Mouse (Mus musculus) hindbrain, embryonic 15.5 days (tissue): ENCODE data around the gene Ptgs1. TPM values are rescaled to one million over a fixed set of nuclear protein-coding genes. Genes with fewer than 3 reads are reported as not detected.

Experiments
- polyA plus RNA-seq: library from polyadenylated mRNA; unstranded; fragments of >200 nt; fragmentation: Nextera tagmentation; extraction: Ambion mirVana; gene quantifications from 2 replicates; pipeline ENCODE4 v1.2.1, GENCODE M21; 2015

The Ptgs1 gene
- polyA plus RNA-seq, 1 experiment from 2014 or later: 5.0 TPM

Other genes starting within 250 kb of the Ptgs1 start
- gene Ndufa8, start 181.0 kb upstream of the Ptgs1 start, polyA plus RNA-seq: 327 and 332 TPM in 2 replicates
- gene Morn5, start 181.0 kb upstream of the Ptgs1 start, polyA plus RNA-seq: 2.9 and 3.0 TPM in 2 replicates
- gene Lhx6, start 125.0 kb upstream of the Ptgs1 start, polyA plus RNA-seq: 0.62 and 1.3 TPM in 2 replicates
- 21.2 and 23.1 TPM in 2 replicates for gene Mrrf, start 94.0 kb upstream of the Ptgs1 start, polyA plus RNA-seq
- gene Rbm18, start 93.7 kb upstream of the Ptgs1 start, polyA plus RNA-seq: 114 and 117 TPM in 2 replicates
- 0.03 TPM in 1 of 2 replicates, not detected in the other for gene Olfr338, start 143.1 kb downstream of the Ptgs1 start, polyA plus RNA-seq
- not detected in 2 replicates for gene Olfr339, start 188.5 kb downstream of the Ptgs1 start, polyA plus RNA-seq
- not detected in 2 replicates for gene Olfr340, start 222.2 kb downstream of the Ptgs1 start, polyA plus RNA-seq